Mouse (Mus musculus) layer of hippocampus, postnatal 36 days (tissue): ENCODE results near the gene Hes7. TPM values are rescaled to one million over a fixed set of nuclear protein-coding genes. Genes with fewer than 3 reads are reported as not detected.

Experiments
- DNase-seq, 2 experiments: peaks; one replicate each; pipeline ENCODE4 v3.0.0; 2022
- total RNA-seq, 2 experiments: library from RNA; stranded (reverse); gene quantifications; 2 replicates each; pipeline ENCODE4 v1.2.3; 2021

Hes7 gene
- total RNA-seq, 2 experiments from 2014 or later, result 0.68 to 1.1 TPM

DNA sequence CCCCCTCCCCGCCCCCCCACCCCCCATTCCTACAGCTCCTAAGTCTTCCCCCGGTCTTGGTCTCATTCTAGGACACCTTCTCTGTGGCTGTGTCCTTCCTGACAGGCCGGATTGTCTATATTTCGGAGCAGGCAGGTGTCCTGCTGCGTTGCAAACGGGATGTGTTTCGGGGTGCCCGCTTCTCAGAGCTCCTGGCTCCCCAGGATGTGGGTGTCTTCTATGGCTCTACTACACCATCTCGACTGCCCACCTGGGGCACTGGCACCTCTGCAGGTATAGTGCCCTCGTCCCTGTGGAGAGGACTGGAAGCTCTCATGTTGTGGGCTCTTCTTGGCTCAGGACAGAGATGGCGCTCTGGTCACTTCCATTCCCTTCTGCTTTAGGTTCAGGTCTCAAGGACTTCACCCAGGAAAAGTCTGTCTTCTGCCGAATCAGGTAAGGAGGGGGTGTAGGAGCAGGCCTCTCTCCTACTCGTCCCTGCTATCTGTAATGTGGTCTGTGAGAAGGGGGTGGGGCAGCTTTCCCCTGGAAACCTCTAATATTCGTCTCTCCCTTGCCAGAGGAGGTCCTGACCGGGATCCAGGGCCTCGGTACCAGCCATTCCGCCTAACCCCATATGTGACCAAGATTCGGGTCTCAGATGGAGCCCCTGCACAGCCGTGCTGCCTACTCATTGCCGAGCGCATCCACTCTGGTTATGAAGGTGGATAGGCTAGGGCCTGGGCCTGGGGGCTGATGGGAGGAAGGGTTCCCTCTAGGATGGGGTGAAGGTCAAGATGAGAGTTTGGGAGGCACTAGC, 18.4 kb upstream of the Hes7 start:
- no peak for DNase-seq

DNA sequence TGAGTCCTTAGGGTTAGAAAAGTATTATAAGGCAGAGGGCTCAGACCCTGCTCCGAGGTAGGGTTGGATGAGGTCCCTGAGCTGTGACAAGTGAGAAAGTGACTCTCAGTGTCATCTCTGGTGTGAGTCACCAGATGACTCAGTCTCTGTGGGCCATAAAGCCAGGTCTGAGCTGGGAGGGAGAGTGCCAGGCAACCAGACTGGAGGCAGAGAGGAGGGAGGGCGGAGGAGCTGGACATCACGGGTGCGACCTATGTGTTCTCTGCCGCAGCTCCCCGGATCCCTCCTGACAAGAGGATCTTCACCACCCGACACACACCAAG, 17.8 kb upstream of the Hes7 start:
- no peak for DNase-seq

DNA sequence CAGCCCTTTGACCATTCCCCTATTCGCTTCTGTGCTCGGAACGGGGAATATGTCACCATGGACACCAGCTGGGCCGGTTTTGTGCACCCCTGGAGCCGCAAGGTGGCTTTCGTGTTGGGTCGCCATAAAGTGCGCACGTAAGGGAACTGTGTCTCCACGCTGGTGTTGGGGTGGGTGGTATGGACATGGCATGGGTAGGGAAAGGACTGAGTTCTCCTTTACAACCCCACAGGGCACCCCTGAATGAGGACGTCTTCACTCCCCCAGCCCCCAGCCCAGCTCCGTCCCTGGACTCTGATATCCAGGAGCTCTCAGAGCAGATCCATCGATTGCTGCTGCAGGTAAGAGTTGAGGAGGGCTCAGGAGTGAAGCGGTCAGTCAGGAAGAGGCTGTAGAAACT, 17.1 kb upstream of the Hes7 start:
- DNase-seq, result no peak

DNA sequence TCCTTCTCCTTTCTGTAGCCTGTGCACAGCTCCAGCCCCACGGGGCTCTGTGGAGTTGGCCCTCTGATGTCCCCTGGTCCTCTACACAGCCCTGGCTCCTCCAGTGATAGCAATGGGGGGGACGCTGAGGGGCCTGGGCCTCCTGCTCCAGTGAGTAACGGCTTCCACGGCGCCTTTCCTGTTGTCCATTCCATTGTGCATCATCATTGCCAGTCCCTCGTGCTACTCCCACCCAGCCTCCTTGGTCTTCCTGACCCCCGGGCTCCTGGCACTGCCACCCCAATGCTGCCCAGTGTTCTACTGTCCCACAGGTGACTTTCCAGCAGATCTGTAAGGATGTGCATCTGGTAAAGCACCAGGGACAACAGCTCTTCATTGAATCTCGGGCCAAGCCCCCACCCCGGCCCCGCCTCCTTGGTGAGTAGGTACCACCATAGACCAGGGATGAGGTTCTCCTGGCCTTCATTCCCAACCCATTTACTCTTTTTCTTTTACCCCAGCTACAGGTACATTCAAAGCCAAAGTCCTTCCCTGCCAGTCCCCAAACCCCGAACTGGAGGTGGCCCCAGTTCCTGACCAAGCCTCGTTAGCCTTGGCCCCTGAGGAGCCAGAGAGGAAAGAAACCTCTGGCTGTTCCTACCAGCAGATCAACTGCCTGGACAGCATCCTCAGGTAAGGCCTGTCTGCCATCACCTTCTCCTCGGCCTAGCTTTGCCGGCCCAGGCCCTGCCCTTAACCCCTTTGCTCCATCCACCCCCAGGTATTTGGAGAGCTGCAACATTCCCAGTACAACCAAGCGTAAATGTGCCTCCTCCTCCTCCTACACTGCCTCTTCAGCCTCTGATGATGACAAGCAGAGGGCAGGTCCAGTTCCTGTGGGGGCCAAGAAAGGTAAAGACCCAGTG, 16.4 kb upstream of the Hes7 start:
- DNase-seq, result no peak

DNA sequence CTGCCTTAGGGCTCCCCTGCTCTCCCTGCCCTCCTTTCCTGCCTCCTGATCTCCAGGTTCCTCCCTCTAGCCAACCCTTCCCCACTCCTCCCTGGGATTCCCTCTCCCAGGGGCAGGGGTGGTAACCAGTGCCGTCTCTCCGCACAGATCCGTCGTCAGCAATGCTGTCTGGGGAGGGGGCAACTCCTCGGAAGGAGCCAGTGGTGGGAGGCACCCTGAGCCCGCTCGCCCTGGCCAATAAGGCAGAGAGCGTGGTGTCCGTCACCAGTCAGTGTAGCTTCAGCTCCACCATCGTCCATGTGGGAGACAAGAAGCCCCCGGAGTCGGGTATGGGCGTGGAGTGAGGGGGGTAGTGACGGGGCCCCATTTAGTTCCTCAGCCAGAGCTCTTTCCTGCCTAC, 15.7 kb upstream of the Hes7 start:
- DNase-seq, result no peak

DNA sequence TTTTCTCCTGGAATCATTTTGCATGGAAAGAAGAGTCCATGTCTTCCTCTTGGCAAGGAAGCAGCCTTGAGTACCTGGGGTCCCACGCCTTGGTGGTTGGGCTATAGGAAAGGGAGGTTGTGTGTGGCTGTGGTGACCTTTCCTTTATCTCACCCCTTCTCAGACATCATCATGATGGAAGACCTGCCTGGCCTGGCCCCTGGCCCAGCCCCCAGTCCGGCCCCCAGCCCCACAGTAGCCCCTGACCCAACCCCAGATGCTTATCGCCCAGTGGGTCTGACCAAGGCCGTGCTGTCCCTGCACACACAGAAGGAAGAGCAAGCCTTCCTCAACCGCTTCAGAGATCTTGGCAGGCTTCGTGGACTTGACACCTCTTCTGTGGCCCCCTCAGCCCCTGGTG, 15.0 kb upstream of the Hes7 start:
- DNase-seq, result no peak

DNA sequence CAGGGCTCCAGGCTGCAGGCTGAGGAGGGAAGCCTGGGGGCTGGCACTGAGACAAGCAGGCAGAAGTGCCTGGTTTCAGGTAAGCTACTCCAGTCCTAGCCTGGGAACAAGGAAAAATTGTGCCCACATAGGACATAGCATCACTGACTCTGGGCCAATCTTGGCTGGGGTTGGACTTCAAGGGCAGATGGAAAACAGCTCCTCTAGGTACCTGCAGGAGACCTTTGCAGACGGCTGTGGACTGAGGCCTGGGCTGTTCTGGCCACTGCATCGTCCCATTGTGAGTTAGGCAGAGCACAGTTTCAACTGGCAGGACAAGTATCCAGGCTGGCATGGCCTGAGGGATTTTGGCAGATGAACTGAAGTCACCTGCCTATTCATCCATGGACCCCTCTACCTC, 14.4 kb upstream of the Hes7 start:
- no peak for DNase-seq

DNA sequence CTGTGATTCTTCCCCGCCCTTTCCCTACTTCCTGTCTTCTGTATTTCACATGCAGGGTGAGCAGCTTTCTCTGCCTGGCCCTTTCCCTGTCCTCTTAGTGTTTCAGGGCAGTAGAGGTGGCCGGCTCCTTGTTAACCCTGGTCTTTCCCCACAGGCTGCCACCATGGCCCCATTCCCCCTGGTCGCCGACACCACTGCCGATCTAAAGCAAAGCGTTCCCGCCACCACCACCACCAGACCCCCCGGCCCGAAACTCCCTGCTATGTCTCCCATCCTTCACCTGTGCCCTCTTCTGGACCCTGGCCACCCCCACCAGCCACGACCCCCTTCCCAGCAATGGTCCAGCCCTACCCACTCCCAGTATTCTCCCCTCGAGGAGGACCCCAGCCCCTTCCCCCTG, 13.9 kb upstream of the Hes7 start:
- no peak for DNase-seq

DNA sequence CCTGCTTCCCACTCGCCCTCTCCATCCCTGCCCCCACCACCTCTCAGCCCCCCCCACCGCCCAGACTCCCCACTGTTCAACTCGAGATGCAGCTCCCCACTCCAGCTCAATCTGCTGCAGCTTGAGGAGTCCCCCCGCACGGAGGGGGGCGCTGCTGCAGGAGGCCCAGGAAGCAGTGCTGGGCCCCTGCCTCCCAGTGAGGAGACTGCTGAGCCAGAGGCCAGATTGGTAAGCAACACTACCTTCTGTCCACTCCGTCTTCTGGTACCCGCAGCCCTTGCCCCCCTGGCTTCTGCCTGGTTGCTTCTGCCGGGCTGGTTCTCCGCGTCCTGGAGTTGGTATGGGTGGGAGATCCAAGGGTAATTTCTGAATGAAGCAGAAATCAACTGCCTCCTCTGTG, 13.4 kb upstream of the Hes7 start:
- no peak for DNase-seq

DNA sequence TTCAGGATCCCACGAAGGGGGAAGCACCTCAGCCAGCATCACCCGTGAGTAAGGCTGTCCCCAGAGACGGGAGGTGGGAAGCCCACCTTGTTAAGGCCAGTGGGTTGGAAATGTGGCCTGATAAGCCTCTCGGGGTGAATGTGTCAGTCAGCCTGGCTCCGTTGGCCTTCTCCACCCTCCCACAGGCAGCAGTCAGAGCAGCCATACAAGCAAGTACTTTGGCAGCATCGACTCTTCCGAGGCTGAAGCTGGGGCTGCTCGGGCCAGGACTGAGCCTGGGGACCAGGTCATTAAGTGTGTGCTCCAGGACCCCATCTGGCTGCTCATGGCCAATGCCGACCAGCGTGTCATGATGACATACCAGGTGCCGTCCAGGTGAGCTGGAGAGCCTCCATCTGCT, 12.5 kb upstream of the Hes7 start:
- no peak for DNase-seq

DNA sequence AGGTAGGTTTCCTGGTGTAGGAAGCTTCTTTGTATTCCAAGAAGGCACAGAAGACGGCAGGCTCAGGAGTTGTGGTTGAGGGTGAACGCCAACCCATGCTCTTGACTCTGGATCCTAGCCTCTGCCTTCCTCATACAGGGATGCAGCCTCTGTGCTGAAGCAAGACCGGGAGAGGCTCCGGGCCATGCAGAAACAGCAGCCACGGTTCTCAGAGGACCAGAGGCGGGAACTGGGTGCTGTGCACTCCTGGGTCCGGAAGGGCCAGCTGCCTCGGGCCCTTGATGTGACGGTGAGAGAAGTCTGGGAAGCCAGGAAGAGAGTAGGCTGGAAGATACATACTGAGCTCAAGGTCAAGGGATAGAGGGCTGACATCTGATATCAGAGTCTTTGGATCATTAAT, 12.0 kb upstream of the Hes7 start:
- no peak for DNase-seq

DNA sequence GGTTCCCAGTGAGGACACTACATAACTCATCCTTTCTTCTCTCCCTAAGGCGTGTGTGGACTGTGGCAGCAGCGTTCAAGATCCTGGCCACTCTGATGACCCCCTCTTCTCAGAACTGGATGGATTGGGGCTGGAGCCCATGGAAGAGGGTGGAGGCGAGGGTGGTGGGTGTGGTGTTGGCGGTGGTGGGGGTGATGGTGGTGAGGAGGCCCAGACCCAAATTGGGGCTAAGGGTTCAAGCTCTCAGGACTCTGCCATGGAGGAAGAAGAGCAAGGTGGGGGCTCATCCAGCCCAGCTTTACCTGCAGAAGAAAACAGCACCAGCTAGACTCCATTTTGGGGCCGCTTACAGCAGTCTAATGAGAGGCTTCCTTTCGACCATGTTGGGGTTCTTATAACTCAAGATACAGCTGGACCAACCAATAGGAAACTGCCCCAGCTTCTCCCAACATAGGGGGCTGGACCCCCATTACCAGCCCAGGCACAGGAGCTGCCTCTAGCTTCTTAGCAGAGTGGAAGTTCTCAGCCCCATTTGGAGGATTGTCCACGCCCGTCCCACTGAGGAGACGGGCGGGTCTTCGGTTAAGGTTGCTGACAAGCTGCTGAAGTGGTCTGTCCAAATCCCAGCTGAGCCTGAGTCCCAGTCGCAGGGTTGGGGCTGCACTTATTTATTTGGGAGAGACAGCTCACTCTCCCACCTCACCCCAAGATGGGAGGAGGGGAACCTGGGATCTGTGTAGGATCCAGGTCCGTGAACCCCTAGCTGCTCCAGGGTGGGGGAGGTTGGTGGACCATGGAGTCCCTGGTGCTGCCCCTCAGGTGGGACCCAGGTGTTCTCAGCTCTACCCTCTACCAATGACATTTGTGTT, 10.9 kb upstream of the Hes7 start:
- no peak for DNase-seq

DNA sequence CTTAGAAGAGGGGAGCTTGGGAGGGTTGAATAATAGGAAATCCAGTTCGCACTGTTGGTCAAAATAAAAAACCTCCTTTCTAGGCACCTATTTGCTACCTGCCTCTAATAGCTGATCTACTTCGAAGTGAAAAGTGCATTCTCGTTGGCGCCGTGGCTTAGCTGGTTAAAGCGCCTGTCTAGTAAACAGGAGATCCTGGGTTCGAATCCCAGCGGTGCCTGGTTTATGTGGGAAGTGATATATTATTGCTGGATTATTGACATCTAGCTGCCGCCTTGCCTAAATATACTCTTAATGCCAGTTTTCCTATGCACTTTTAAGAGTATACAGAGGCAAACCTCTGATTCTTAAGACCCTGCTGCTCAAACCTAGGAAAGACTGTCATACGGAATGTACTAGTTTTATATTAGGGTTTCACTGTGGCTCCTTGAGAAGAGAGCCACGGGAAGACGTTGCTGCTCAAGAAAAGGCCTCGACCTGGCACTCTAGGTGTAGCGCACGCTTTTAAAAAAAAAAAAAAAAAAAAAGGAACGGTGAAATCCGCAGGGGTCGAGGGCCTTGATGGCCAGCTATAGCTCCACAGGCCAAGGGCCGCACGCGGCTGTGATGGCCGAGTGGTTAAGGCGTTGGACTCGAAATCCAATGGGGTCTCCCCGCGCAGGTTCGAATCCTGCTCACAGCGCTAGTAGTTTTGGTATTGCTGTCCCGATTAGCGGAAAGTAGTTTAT, 9.7 kb upstream of the Hes7 start:
- peak; percentile 88 to 90 for DNase-seq

DNA sequence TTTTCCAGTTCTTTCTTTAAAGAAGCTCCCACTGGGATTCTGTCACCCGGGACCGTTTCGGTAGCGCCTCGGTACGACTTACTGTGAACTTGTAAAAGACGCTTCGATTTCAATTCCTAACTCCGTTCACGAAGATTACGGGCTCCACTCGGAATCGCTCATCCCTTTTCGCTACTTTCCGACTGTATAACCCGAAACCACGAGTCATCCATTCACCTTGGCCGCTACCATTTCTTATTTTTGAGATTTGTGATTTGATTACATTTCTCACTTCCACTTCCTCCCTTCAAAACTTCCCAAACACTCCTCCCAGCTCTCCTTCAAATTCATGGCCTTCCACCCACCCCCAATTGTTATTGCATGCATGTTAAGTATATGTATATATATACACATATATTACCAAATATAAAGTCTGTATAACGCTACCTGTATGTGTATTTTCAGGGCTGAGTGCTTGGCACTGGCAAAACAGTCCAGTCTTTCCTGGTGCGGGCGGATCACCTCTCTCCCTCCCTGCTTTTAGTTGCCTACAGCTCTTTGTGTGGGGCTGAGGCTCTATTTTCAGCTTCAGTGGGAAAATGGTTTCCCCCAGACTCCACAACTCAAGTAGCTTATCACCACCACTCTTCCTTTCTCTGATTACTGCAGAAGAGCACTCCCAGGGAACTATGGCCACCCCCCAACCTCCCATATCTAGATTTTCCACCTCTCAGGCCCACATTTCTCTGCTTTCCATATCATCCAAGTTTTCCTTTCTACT, 9.0 kb upstream of the Hes7 start:
- DNase-seq, result no peak

DNA sequence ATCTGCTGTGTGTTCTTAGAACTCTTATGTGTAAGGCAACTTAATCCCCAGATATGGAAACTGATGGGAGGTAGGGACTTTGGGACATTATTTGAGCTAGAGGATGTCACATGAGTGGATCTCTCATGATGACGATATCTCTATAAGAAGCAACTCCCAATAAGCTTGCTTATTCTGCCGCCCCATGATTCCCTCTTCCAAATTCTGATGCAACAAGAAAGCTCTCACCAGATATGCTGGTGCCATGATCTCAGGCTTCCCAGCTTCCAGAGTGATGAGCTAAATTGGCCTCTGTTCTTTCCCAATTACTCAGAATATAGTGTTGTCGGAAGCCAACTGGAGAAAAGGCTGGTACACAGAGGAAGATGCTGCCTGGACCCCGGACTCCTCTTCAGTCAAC, 8.3 kb upstream of the Hes7 start:
- no peak for DNase-seq

DNA sequence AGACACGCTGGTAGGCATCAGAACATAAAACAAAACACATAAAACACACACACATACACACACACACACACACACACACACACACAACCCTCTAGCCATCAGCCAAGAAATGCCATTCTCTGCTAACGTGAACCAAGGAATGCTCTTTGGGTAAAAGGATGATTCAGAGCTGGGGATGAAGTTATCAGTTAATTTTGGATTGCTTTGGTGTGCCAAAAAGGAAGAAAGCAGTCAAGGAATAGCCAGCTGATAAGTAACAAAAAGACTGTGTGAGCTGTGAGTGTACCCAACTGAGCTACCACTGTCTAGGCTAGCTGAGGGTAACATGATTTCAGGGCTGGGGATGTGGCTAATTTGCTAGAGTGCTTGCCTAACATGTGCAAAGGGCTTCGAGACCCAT, 6.2 kb upstream of the Hes7 start:
- no peak for DNase-seq

DNA sequence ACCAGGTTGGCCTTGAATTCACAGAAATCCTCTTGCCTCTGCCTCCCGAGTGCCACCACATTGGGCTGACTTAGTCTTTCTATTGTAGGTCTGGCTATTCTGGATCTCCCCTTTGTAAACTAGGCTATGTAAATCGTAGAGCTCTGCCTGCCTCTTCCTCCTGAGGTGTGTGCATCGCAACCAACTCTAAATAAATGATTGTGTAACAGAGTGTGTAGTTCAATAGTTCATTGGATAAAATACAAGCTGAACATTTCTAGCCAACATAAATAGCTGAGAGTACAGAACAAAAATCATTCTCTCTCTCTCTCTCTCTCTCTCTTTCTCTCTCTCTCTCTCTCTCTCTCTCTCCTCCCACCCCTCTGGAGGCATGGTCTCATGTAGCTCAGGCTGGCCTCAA, 5.6 kb upstream of the Hes7 start:
- no peak for DNase-seq

DNA sequence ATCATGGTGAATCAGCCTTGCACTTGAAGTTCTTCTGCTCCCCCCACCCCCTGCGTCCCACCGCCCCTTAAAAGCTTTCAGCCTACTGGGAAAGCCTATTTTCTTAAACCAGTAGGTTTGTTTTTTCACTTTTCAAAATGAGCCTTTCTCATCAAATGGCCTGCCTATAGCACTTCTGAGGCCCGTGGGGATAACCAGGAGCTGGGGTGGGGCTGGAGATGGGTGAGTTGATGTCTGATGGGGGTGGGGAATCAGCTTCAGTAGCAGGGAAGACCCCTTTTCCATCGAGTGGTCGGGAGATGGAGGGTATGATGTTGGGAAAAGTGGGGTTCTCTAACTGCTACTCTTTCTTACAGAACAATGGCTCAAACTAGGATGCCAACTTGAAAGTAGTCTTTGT, 3.4 kb upstream of the Hes7 start:
- no peak for DNase-seq

DNA sequence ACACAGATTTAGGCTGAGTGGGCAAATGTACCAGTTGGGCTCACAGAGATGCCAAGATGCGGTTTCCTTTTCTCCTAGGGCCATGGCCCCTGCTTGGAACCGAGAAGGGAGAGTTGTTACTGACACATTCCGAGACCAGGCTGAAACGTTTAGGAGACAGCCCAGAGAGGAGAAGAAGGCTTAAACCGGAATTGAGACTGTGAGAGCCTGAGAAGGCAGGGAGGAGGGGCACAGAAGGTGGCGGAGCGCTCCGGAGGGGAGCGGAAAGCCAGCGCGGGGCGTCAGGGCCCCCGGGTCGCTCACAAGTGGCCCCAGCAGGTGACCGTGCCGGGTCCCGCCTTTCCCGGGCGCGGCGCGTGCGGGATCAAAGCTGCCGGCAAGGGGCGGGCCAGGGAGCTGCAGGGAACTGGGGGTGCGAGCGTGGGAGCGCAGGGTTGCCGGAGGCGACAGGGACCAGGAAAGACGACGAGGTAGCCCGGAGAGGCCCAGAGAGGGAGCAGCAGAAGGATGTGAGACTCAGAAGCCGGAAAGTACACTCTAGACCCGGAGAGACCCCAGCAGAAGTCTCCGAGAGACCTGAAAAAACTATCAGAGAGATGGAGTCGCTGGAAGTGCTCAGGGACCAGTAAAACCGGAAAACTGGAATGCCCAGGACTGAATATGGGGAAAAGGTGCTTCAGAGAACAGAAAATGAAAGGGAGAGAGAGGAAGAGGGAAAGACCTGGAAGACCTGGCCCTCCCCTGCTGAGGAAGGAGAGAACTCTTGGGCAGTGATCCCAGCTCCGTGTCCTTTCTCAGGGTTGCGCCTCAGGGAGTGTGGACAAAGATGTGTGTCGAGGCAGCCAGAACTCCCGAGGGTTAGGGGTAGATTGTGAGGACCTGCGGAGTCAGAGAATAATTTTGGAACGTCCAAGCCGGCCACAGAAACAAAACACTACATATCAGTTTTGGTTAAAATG, 2.2 kb upstream of the Hes7 start:
- DNase-seq, result peak; percentile 63 to 64

DNA sequence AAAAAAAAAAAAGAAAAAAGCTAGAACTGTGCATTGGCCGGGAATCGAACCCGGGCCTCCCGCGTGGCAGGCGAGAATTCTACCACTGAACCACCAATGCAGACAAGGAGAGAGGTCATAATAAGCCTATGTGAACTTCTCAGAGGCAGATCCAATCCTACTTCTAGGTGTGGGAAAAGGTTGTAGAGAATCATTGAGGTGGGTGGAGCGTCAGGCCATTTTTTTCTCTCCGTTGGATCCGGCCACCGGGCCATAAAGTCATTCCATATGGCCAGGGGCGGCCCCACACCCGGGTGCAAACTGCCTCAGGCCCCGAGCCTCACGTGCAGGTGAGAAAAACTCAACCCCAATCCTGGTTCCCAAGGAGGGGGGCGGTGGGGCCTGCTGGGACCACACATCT, 1.4 kb upstream of the Hes7 start:
- peak; percentile 79 to 89 for DNase-seq
